Mouse (Mus musculus): ENCODE results near the gene Otog. TPM values are rescaled to one million over a fixed set of nuclear protein-coding genes. Genes with fewer than 3 reads are reported as not detected.
A peak's percentile ranks its signal among the peaks of the same experiment; 100 is the strongest.

Gene Otog
- polyA plus RNA-seq, 1 experiment from 2014 or later = 0.54 TPM

DNA sequence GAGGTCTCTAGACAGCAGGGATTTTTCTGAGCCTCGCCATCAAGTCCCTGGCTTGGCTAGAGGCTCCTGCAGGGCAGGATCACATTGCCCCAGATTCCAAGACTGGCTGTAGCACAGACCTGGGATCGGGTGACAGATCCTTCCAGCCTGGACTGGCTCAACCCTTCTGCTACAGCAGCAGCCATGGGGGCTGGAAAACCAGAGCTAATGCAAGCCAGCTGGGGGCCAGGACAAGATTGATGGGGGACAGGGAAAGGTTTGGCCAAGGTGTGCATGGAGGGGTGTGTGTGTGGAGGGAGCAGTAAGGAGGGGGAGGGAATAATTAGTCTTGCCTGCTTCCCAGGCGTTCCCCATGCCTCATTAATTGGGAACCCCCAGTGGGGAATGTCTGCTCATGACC is 99.0 kb downstream of the Otog start:
- Histone ChIP-seq H3K36me3 (no peaks in the 10 kb centered on the region), H3K9ac (no peak overlapping the region), H3K4me2 (no peak overlapping the region), H3K4me1 (no peaks in the 10 kb centered on the region), H3K4me3 (no peak overlapping the region), H3K27ac (no peak overlapping the region), H3K9me3 (no peaks in the 10 kb centered on the region), H3K27me3 (no peaks in the 10 kb centered on the region)
- WGBS = 9% methylated on average over 3 of the region's 3 CpGs
- no peak for ATAC-seq (ENCODE audit: insufficient number of reproducible peaks, low FRiP score, low TSS enrichment, low read depth)

DNA sequence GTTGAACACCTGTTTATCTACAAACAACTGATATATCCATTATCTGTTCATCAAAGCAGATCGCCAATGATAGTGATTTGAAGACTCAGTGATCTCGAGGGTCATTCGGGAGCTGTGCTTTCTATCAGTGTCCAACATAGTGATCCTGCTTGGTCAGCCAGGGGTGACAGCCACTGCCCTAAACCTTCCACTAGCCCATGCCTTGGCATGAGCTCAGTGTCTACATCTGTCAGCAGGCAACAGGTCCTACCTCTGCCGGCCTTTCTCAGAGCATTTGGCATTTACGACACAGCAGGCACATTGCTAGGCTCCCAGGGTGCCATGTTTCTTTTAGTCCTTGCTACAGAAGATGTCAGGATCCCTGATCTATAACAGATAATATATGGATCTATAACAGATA is 99.5 kb downstream of the Otog start:
- no peak for ATAC-seq (ENCODE audit: insufficient number of reproducible peaks, low FRiP score, low TSS enrichment, low read depth)
- H3K27ac ChIP-seq = no peak overlapping the region
- H3K36me3 ChIP-seq = no peaks in the 10 kb centered on the region
- H3K4me1 ChIP-seq = no peaks in the 10 kb centered on the region
- H3K27me3 ChIP-seq = no peaks in the 10 kb centered on the region
- WGBS = 48% methylated on average over 5 of the region's 5 CpGs
- H3K9me3 ChIP-seq = no peaks in the 10 kb centered on the region
- no peak overlapping the region for H3K9ac ChIP-seq
- H3K4me3 ChIP-seq = no peak overlapping the region
- H3K4me2 ChIP-seq = no peak overlapping the region

DNA sequence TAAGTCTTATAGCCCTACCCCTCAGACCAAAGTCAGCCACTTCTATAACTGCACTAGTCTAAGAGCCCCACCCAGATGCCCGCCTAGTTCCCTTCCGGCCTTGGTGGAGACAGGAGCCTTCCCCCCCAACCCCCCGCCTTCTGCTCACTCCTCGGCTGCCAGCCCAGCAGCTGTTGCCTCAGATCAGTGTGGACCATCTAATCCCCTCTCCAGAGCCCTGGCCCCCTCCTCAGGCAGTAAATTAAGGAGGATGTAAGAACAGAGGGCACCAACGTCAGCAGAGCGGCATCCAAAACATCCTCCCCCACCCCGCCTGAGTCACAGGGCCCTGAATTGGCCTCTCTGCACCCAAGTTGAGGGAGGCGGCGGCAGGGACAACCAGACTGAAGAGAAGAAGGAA is 100.7 kb downstream of the Otog start:
- WGBS = 71% methylated on average over 9 of the region's 9 CpGs
- H3K9me3 ChIP-seq = no peaks in the 10 kb centered on the region
- no peak overlapping the region for H3K4me2 ChIP-seq
- H3K9ac ChIP-seq = no peak overlapping the region
- H3K36me3 ChIP-seq = no peaks in the 10 kb centered on the region
- no peaks in the 10 kb centered on the region for H3K27me3 ChIP-seq
- ATAC-seq (ENCODE audit: insufficient number of reproducible peaks, low FRiP score, low TSS enrichment, low read depth) = peak; percentile 85
- H3K4me3 ChIP-seq = no peak overlapping the region
- H3K27ac ChIP-seq = no peak overlapping the region
- no peaks in the 10 kb centered on the region for H3K4me1 ChIP-seq

DNA sequence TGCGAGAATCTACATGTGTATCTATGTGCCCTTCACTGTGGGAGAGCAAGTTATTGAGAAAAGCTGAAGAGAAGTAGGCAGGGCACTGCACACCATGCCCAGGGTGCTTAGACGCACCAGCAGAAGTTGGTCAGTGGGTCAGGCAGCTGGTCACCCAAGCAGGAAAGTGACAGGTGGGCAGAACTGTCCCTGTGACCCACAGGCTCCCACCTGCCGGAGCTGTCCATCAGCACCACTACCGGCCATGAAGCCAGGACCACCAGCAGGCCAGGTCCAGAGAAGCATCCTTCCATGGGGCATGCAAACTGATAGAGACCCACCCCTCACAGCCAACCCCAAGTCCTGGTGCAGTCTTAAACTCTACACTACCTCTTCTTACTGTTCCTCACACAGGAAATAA is 106.9 kb downstream of the Otog start:
- H3K4me3 ChIP-seq = no peak overlapping the region
- H3K9ac ChIP-seq = no peak overlapping the region
- no peak for ATAC-seq (ENCODE audit: insufficient number of reproducible peaks, low FRiP score, low TSS enrichment, low read depth)
- H3K4me1 ChIP-seq = 0 out of 2 replicates have a peak, but pooled peaks cover 2% of the 10 kb centered on the region
- H3K9me3 ChIP-seq = no peaks in the 10 kb centered on the region
- H3K4me2 ChIP-seq = no peak overlapping the region
- H3K27me3 ChIP-seq = peaks cover 37% of the 10 kb centered on the region
- H3K36me3 ChIP-seq = no peaks in the 10 kb centered on the region
- no peak overlapping the region for H3K27ac ChIP-seq
- WGBS = 48% methylated on average over 4 of the region's 4 CpGs

DNA sequence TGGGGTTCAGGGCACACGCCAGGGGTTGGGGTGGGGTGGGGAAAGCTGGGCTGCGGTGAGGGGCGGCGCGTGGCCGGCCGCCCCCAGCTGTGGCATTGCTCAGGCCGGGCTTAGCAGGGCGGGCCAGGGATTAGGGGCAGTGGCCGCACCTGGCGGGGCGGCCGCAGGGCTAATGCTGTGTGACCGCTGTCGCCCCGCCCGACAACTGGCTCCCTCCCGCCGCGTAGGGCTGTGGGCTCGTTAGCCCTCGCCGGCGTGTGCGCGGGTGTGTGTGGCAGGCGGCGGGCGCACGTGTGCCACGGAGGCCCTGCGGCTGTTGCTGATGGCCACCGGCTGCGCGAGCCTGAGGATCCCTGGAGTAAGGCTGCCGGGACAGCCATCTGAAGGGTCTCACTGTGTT is 108.0 kb downstream of the Otog start:
- ATAC-seq (ENCODE audit: insufficient number of reproducible peaks, low FRiP score, low TSS enrichment, low read depth) = no peak

DNA sequence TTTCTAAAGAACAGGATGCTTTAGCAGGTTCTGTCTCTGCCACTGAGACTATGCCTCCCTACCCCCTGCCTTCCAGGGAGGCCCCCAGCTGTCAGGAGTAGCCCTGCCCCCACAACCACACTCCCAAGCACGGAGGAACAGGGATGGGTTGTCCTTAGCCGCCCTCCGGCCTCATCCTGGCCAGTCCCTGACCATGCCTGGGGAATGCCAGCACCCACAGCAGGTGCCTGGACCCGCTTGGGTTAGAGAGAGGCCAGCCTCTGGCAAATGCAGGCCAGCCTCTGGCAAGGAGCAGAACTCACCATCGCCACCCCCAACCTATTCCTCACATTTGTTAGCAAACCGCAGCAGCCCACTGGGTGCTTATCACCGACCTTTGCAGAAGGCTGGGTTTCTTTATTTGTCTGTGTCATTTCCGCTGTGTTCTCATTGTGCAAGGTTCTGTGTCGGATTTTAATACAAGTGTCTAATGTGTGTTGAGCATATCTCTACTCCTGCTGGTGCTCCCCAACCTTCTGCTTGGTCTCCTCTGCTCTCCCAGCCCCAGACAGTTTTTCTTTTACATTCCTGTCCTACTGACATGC is 109.4 kb downstream of the Otog start:
- WGBS = 56% methylated on average over 9 of the region's 9 CpGs
- H3K36me3 ChIP-seq = no peaks in the 10 kb centered on the region
- no peak overlapping the region for H3K4me3 ChIP-seq
- no peak overlapping the region for H3K4me2 ChIP-seq
- H3K4me1 ChIP-seq = 0 out of 2 replicates have a peak, but pooled peaks cover 2% of the 10 kb centered on the region
- no peak overlapping the region for H3K27ac ChIP-seq
- no peaks in the 10 kb centered on the region for H3K9me3 ChIP-seq
- no peak for ATAC-seq (ENCODE audit: insufficient number of reproducible peaks, low FRiP score, low TSS enrichment, low read depth)
- no peak overlapping the region for H3K9ac ChIP-seq
- peaks cover 37% of the 10 kb centered on the region for H3K27me3 ChIP-seq

More for the DNA sequence above, 108.0 kb downstream of the Otog start:
- no peaks in the 10 kb centered on the region for H3K9me3 ChIP-seq
- peaks cover 37% of the 10 kb centered on the region for H3K27me3 ChIP-seq
- H3K4me2 ChIP-seq = no peak overlapping the region
- H3K4me1 ChIP-seq = 0 out of 2 replicates have a peak, but pooled peaks cover 2% of the 10 kb centered on the region
- no peak overlapping the region for H3K4me3 ChIP-seq
- H3K36me3 ChIP-seq = no peaks in the 10 kb centered on the region
- H3K27ac ChIP-seq = no peak overlapping the region
- no peak overlapping the region for H3K9ac ChIP-seq
- 3% methylated on average over 35 of the region's 36 CpGs for WGBS

DNA sequence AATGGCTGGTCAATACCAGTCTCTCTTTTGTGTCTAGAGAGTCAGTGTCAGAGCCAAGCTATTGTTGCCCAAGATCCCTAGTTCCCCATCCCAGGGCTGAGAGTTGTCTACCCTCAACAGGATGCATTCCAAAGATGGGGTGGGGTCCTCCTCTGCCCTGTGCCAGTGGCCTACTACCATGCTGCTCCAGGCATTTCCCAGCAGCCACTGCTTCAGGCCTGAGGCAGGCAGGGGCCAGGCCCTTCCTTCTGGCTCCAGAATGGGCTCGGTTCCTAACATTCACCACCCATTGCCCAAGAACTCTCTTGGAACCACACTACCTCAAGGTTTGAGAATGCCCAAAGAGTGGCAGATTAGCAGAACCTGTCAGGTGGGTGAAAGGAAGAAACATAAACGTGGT is 112.0 kb downstream of the Otog start:
- H3K27me3 ChIP-seq = peaks cover 32% of the 10 kb centered on the region
- H3K4me2 ChIP-seq = no peak overlapping the region
- no peaks in the 10 kb centered on the region for H3K9me3 ChIP-seq
- H3K4me1 ChIP-seq = 0 out of 2 replicates have a peak, but pooled peaks cover 2% of the 10 kb centered on the region
- WGBS = 75% methylated on average over 2 of the region's 2 CpGs
- ATAC-seq (ENCODE audit: insufficient number of reproducible peaks, low FRiP score, low TSS enrichment, low read depth) = 0 out of 2 replicates have a peak, but pooled peaks have one; percentile 7
- no peaks in the 10 kb centered on the region for H3K36me3 ChIP-seq
- no peak overlapping the region for H3K27ac ChIP-seq
- H3K4me3 ChIP-seq = no peak overlapping the region
- no peak overlapping the region for H3K9ac ChIP-seq

DNA sequence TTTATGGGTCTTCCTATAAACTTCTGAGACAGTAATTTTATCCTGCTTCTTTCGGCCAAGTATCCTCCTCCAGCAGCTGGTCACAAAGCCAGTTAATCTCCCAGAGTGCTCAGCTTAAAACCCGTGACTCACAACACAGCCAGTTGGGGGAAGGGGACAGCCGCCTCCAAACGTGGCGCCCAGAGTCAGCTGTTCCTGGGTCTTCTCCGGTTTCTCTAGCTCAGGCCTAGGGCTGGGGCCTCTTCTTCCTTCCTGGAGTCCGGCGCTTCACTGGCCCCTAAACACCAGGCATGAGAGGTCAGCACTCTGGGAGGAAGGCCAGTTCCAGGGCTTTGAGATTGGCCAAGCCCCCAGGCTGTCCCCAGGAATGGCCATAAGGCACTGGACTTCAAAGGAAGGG is 112.4 kb downstream of the Otog start:
- Histone ChIP-seq H3K27ac (no peak overlapping the region), H3K9ac (no peak overlapping the region), H3K27me3 (peaks cover 28% of the 10 kb centered on the region), H3K9me3 (no peaks in the 10 kb centered on the region), H3K4me2 (no peak overlapping the region), H3K4me3 (no peak overlapping the region), H3K36me3 (no peaks in the 10 kb centered on the region), H3K4me1 (0 out of 2 replicates have a peak, but pooled peaks cover 2% of the 10 kb centered on the region)
- peak; percentile 55 for ATAC-seq (ENCODE audit: insufficient number of reproducible peaks, low FRiP score, low TSS enrichment, low read depth)
- 51% methylated on average over 8 of the region's 8 CpGs for WGBS

DNA sequence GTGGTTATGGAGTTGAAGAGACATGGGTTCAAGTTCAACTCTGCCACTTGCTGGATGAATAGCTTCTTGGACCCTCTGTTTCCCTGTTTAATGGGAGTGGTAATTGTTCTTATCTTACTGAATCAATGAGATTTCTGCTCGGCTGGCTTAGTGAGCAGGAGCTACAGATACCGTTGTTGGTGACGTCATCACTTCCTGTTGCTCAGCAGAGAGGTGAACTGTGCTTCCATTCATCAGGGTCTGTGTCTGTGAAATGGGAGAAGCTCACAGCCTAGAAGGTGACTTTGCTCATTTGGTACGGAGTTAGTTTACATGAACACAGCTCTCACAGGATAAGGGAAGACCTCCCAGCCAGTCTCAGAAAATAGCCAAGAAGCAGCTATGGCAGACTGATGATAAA is 113.1 kb downstream of the Otog start:
- H3K27me3 ChIP-seq = peaks cover 21% of the 10 kb centered on the region
- no peaks in the 10 kb centered on the region for H3K9me3 ChIP-seq
- H3K27ac ChIP-seq = no peak overlapping the region
- H3K4me2 ChIP-seq = no peak overlapping the region
- no peak overlapping the region for H3K4me3 ChIP-seq
- no peaks in the 10 kb centered on the region for H3K36me3 ChIP-seq
- no peak overlapping the region for H3K9ac ChIP-seq
- H3K4me1 ChIP-seq = 0 out of 2 replicates have a peak, but pooled peaks cover 2% of the 10 kb centered on the region
- no peak for ATAC-seq (ENCODE audit: insufficient number of reproducible peaks, low FRiP score, low TSS enrichment, low read depth)
- WGBS = 54% methylated on average over 4 of the region's 4 CpGs

Other genes with a start within 250 kb of the Otog start
- 0.29 and 0.35 TPM in 2 replicates for gene Abcc6, start 210.7 kb upstream of the Otog start, polyA plus RNA-seq (2015; fragmentation: Nextera tagmentation; extraction: Ambion mirVana)
- gene Nomo1, start 207.3 kb upstream of the Otog start, polyA plus RNA-seq (2015; fragmentation: Nextera tagmentation; extraction: Ambion mirVana) = 32.4 and 35.3 TPM in 2 replicates
- gene Kcnj11, start 140.2 kb upstream of the Otog start, polyA plus RNA-seq (2015; fragmentation: Nextera tagmentation; extraction: Ambion mirVana) = 0.18 and 0.92 TPM in 2 replicates
- 1.0 and 2.5 TPM in 2 replicates for gene Abcc8, start 61.0 kb upstream of the Otog start, polyA plus RNA-seq (2015; fragmentation: Nextera tagmentation; extraction: Ambion mirVana)
- gene Ush1c, start 2.5 kb upstream of the Otog start, polyA plus RNA-seq (2015; fragmentation: Nextera tagmentation; extraction: Ambion mirVana) = 0.17 TPM in 2 replicates
- gene Myod1, start 135.5 kb downstream of the Otog start, polyA plus RNA-seq (2015; fragmentation: Nextera tagmentation; extraction: Ambion mirVana) = 35.8 and 56.9 TPM in 2 replicates
- 0.37 and 0.45 TPM in 2 replicates for gene Kcnc1, start 155.5 kb downstream of the Otog start, polyA plus RNA-seq (2015; fragmentation: Nextera tagmentation; extraction: Ambion mirVana)